Mouse (Mus musculus): ENCODE data around the gene Ank3.

Ank3 gene

GRCm38 (mm10) chr10:69543876-69544620 is 145.5 kb downstream of the Ank3 start:
- DNase-seq: no peak

DNA sequence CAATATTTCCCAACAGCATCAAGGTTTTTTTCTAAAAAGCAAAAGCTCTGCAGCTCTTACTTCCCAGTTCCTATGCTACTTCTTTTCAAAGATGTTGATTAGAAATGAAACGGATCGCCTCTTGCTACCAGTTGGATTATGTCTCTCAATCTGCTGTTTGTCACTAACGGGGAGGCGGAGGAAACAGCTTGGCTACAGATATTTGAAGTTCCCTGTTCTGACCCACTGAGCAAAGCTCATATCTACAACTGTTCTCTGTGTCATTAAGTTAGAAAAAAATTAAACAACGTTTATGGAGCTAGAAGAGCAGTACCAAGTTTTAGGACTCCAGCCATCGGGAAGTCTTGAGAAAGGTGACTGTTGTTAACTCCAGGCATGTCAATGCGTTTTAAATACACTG is 146.1 kb downstream of the Ank3 start:
- no peak for DNase-seq

DNA sequence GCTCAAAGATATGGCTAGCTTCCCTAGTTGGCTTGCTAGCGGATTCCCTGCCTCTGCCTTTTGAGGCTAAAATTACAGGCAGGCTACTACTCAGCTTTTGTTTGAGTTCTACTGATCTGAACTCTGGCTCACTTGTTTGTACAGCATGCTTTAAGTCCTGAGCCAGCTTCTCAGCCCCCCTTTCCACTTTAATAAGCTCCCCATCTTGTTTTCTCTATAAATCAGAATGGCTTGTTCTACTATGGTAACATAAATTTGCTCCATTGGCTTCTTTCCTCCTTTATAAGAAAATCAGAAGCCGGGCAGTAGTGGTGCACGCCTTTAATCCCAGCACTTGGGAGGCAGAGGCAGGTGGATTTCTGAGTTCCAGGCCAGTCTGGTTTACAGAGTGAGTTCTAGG is 147.4 kb downstream of the Ank3 start:
- DNase-seq: no peak

DNA sequence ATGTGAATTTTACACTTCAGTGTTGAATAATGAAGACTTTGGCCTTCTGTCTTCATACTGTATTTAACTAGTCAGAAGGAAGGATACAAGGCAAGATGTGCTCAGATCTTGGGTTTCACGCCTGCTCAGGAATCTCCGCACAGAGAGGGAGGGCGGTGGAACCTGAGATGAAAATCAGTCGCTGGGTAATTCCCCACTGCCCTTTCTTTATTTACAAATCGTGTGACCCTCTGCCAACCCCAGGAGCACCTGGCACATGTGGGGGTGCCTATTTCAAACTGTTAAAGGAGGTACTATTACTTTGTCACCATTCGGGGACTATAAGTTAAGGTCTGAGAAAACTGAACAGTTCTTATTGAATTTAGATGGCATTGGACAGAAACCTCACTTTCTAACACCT is 148.1 kb downstream of the Ank3 start:
- no peak for DNase-seq

- no peak for DNase-seq
These were observed 150.2 kb downstream of the Ank3 start for GRCm38 (mm10) chr10:69548771-69549170.

- DNase-seq: no peak
These were observed 150.6 kb downstream of the Ank3 start for GRCm38 (mm10) chr10:69549221-69549620.

DNA sequence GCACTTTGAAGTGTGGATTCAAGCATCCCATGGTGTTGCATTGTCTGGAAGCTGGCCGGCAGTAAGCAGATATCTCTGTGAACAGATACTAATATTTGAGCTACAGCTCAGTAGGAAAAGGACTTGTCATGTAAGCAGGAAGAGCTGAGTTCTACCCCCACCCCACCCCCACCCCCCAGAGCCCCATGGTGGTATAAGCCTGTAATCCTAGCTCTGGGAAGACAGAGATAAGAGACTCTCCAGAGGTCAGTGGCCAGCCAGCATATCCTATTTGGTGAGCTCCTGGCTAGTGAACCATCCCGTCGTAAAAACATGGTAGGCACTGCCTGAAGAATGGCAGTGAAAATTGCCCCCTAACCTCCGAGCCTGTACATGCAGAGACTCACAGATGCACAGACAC is 152.3 kb downstream of the Ank3 start:
- no peak for DNase-seq

DNA sequence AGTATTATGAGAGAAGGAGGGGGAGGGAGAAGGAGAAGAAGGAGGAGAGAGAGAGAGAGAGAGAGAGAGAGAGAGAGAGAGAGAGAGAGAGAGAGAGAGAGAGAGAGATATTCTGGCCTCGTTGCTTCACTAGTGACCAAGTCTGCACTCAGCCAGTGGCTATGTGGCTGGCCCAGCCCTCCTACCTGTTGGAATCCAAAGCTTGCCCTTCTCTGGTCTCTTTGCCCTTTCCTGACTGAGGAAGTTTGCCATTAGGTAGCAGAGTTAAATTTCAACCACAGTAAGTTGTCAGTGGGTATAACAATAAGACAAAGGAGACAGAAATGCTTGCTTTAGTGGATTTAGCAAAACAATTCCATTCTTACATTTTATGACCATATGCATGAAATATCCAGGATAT is 154.5 kb downstream of the Ank3 start:
- no peak for DNase-seq

GRCm38 (mm10) chr10:69555592-69555991 is 157.0 kb downstream of the Ank3 start:
- no peak for DNase-seq

DNA sequence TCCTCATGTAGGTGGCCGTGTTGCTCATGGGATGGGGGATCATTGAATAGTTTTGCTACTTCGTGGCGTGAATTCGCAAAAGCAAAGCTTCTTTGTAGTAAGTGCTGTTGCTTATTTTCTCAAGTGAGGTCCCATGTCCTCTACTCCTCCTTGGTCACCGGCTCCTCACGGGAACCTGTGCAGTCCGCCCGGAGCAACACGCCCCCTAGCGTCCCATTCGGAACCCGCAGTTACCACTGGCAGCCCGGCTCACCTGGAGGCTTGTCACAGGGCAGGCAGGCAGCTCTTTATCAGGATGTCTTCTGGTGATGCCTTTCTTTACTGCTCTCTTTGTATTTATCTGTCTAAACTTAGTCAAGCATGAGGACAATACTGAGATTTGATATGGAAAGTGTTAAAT is 157.7 kb downstream of the Ank3 start:
- DNase-seq: peak; percentile 8 to 9

DNA sequence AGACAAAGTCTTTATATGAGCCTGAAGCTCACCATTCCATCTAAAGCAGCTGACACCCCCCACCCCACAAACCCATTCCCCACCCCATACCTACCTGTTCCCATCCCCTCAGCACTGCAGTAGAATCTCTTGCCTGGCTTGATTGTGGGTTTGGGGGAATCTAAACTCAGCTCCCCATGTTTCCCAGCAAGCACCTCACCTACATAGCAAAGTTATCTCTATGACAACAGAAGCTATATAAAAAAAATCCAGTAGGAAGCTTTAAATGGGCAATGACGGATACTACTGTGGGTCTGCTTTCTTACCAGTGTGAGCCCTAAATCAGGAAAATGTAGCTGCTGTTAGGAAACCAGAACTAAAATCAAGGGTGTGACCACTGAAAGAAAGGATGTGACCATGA is 161.7 kb downstream of the Ank3 start:
- DNase-seq: no peak

DNA sequence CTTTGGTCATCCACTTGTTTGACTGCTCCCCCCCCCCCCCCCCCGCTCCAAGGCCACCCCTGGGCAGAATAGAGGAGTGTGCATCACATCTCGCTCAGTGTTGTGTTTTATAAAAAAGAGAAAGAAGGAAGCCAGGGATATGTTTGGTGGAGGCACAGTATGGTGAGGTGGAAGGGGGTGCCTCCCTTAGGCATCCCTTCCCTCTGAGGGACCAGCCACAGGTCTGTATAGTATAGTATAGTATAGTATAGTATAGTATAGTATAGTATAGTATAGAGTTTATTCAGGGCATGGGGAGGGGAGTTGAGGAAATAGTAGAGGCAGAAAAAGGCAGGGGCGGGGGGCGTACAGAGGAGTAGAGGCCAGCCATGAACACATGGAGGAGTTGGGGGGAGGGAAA is 164.4 kb downstream of the Ank3 start:
- no peak for DNase-seq

DNA sequence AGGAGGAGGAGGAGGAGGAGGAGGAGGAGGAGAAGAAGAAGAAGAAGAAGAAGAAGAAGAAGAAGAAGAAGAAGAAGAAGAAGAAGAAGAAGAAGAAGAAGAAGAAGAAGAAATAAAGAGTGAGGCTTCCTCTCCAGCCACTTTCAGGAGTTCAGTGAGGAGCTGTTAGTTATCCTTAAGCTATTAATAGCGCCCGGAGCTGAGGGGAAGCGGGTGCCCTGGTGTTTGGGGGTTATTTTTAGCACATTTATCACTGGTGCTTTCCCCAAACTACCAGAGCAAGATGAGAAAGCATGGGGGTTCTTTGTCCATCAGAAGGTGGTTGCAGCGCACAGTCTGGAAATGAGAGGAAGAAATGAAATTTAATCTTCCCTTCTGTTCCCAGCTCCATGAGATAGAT is 166.5 kb downstream of the Ank3 start:
- DNase-seq: no peak

DNA sequence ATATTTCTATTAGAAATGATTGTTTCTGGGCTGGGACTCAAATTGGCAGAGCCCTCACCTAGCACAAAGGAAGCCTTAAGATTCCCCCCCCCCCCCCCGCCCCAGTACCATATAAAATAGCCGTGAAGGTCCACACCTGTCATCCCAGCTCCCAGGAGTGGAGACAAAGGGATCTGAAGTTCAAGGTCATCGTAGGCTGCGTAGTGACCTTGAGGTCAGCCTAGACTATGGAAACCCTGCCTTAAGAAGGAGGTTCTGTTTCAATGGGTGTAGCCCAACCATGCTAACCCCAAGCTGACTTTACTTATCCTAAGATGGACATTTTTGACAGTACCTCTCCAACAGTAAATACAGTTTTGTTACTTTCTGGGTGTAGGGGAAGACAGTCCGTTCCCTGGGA is 170.4 kb downstream of the Ank3 start:
- DNase-seq: no peak

DNA sequence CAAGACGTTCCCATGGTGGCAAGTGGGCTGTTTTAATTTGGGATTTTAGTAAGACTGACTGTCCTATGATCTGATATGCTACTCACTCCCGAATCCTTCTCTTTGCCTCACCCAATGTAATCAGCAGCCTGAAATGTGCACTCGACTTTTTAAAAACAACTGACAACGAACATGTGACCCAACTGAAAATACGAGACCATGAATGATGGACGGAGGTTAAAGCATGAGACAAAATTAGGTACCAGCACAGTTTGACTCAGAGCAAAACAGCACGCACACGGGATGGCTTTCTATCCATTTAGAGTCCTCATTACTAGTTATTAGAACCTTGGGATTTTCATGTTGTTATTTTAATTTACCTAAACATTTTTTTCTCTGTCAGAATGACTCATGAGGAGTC is 171.2 kb downstream of the Ank3 start:
- DNase-seq: no peak

- peak; percentile 19 to 36 for DNase-seq
These were observed 172.1 kb downstream of the Ank3 start for GRCm38 (mm10) chr10:69570466-69571288.

- no peak for DNase-seq
These were observed 172.8 kb downstream of the Ank3 start for GRCm38 (mm10) chr10:69571422-69571821.

- no peak for DNase-seq
These were observed 173.4 kb downstream of the Ank3 start for GRCm38 (mm10) chr10:69571972-69572371.

GRCm38 (mm10) chr10:69573054-69573453 is 174.5 kb downstream of the Ank3 start:
- no peak for DNase-seq

DNA sequence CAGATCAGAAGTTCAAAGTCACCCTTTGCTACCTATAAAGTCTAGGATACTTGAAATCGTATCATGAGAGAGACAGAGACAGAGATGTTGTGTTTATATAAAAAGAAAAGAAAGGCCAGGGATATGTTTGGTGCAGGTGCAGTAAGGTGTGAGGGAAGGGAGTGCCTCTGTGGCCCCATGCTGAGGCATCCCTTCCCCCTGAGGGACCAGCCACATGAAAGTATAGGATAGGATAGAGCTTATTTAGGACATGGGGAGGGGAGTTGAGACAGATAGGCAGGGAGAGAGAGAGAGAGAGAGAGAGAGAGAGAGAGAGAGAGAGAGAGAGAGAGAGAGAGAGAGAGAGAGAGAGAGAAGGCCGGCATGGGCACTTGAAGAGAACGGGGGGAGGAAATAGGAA is 175.2 kb downstream of the Ank3 start:
- no peak for DNase-seq

- no peak for DNase-seq
These were observed 175.7 kb downstream of the Ank3 start for GRCm38 (mm10) chr10:69574190-69574663.

DNA sequence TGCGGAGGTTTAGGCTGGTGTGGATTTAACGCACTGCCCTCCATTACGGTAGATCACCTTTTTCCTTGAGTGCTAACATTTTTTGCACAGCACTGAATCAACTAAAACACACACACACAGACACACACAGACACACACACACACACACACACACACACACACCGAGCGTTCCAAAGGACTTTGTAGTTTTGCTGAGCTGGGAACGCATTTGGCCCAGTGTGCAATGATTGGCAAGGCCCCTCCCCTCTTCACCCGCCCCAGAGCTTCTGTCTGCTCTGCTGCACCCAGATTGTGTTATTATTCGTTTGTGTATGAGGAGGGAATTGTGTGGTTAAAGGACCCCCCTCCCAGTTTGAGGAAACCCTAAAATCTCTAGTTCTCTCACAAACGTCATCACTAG is 176.3 kb downstream of the Ank3 start:
- no peak for DNase-seq

- no peak for DNase-seq
These were observed 176.9 kb downstream of the Ank3 start for GRCm38 (mm10) chr10:69575451-69575850.

GRCm38 (mm10) chr10:69576264-69576663 is 177.7 kb downstream of the Ank3 start:
- DNase-seq: no peak
